Mouse (Mus musculus) megakaryocyte progenitor cell, adult 5-6 weeks (primary cell): Measurements from ENCODE around the gene Casp8. TPM values are rescaled to one million over a fixed set of nuclear protein-coding genes. Genes with fewer than 3 reads are reported as not detected.
"Not testable (repeated sequence)": the region's sequence is repeated elsewhere in the genome, so short reads cannot be mapped to it uniquely, and the experiment has no call there.

ENCODE experiments used
- ATAC-seq: replicated peaks from 2 replicates; pipeline ENCODE4 v1.8.0; 2016; ENCODE audit warnings: mild to moderate bottlenecking, moderate TSS enrichment, inconsistent platforms; ENCODE audit not compliant: poor library complexity
- total RNA-seq, 2 experiments: library from RNA; stranded (forward) in 1 of 2; stranded (reverse) in 1 of 2; fragments of 157-497, 149-512 nt in 1 of 2; fragments of 200-1000 nt in 1 of 2; gene quantifications; 2 replicates each; pipeline versions ENCODE4 v1.2.3 to v1.2.4; 2015 to 2017

The Casp8 gene
- total RNA-seq, 2 experiments from 2014 or later = 124 to 182 TPM

- ATAC-seq = no peak
Measured at GRCm38 (mm10) chr1:58798911-58799310, 3.7 kb downstream of the Casp8 start.

DNA sequence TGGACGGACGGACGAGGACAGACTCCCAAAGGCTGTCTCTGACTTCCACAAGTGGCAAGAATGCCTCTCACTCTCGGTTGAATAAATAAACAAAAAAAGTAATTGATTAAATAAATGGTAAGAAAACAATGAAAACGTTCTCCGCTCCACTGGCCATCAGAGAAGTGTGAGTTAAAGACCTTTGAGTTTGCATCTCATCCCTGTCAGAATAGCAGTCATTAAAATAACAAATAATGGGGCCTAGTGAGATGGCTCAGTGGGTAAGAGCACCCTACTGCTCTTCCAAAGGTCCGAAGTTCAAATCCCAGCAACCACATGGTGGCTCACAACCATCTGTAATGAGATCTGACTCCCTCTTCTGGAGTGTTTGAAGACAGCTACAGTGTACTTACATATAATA is 5.5 kb downstream of the Casp8 start:
- not testable (repeated sequence) for ATAC-seq

DNA sequence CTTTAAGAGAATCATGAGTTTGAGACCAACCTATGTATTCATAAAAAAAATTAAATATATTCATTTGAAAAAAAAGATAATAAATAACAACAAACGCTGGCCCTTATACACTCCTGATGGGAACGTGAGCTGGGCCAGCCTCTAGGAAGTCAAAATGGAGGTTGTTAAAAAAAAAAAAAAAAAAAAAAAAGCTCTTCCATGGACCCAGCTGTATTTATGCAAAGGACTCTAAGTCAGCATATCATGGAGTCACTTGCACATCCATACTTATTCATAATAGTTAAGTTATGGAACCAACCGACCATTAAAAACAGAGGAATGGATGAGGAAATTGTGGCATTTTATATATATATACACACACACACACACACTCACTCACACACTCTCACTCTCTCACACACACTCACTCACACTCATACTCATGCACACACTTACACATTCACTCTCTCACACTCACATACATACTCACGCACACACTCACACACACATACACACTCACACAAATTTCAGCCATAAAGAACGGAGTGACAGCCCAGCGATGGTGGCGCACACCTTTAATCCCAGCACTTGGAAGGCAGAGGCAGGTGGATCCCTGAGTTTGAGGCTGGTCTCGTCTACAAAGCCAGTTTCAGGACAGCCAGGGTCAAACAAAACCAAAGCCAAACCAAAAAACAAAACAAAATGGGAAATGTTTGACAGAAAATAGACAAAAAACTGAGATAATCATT is 6.5 kb downstream of the Casp8 start:
- no peak for ATAC-seq

GRCm38 (mm10) chr1:58802322-58803273 is 7.4 kb downstream of the Casp8 start:
- peak; percentile 93 for ATAC-seq

DNA sequence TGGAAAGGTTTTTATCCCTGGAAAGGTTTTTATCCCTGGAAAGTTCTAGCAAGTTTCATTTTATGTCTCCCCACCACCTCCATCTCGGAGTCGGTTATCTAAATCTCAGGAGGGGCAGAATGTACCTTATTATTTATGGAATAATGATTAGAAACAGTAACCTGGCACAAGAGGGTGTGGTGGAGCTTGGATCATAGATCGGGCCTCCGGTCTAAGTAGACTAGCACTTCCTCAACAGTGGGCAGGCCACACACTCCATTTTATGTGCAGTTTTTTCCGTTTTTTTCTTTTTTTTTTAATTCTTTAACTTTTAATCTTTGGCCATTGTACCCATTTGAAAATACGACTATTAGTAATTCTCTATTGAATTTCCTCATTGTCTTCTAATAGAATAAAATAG is 8.4 kb downstream of the Casp8 start:
- no peak for ATAC-seq

DNA sequence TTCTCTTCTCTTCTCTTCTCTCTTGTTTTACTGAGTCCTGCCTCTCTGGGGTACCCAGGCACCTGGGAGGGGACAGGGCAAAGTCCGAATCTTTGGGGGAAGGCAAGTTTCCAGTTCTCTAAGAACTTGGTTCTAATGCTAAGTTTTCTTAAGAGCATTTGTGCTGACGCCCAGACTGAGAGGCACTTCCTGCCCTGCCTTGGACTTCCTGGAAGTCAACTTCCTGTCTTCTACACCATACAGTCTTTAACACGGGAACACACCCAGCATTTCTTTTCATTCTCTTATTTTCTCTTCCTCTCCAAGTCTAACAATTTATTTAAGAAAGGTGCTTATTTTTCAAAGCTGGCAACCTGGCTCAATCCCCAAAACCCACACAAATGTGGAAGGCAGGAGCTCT is 11.5 kb downstream of the Casp8 start:
- no peak for ATAC-seq

- no peak for ATAC-seq
Measured at GRCm38 (mm10) chr1:58826319-58826718, 31.1 kb downstream of the Casp8 start.

DNA sequence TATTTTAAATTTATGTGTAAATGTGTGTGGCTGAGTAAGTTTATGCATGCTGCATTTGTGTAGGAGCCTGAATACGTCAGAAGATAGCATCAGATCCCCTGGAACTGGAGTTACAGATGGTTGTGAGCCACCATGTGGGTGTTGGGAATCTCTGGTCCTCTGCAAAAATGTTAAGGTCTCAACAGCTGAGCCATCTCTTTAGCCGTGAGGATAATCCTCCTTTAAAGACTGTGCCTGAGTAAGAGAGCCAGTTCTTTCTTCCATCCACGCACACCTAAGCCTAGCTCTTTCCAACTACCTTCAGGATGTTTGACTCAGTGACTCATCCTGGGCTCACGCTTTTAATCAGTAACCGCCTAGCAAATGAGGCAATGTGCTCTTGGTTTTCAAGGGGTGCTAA is 35.6 kb downstream of the Casp8 start:
- ATAC-seq = no peak

DNA sequence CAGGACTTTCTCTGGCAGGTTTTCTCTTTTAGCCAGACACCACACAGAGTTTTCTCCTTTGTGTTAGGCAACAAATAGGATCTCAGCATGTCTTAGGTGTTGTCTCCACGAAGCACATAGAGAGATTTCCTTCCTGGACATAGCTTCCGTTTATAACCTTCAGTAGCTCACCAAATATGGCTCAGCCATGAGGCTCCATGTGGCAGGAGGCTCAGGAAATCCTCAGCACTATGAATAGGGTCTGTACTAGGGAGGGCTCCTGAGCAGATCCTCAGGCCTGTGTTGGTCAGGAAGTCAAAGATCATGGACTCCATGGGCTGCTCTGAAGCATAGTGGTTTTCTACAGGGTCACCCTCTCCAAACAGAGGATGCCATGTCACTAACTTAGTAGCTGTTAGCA is 37.0 kb downstream of the Casp8 start:
- no peak for ATAC-seq

- not testable (repeated sequence) for ATAC-seq
Measured at GRCm38 (mm10) chr1:58856811-58857210, 61.6 kb downstream of the Casp8 start.

- ATAC-seq = not testable (repeated sequence)
Measured at GRCm38 (mm10) chr1:58859131-58859530, 64.0 kb downstream of the Casp8 start.

DNA sequence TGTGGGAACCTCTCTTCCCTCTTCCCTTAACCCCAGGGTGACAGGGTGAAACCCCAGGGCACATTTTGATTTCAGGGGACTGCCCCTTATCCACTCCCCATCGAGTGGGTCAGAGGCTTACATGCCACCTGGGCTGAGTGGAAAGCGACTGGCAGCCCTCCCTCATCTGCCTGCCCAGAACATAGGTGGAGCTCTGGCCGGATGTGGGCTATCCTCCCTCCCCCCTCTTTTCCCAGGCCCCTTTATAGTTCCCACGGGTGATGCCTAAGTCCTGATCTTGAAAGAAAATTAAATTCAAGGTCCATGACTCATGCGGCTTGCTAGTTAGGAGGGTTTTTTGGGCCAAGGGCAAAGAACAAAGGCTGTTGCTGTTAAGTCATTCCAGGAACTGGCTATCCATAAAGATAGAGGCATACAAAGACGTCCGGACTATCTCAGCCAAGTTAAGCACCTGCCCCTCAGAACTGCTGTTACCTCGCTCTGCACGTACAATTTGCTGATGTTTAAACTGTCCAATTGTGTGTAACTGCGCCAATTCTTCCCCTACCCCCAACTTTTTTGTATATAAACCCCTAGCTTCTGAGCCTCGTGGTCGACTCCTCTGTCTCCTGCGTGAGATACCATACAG is 64.7 kb downstream of the Casp8 start:
- not testable (repeated sequence) for ATAC-seq

DNA sequence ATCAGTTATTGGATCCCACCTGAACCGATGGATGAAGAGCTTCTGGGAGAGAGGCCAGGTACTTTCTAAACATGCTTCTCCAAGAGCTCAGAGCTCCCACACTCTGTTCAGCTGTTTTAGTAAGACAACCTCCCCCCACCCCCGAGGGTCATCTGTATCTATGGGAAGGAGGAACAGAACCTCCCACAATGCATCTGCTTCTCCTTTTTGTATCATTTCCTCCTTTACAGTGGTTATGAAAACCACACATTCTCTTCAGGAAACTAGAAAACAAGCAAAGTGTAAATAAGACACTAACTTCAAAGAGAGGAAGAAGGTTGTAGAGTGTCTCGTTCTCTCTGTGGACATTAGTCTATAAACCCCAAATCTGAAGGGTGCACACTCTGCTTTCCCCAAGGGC is 65.4 kb downstream of the Casp8 start:
- peak; percentile 94 for ATAC-seq

DNA sequence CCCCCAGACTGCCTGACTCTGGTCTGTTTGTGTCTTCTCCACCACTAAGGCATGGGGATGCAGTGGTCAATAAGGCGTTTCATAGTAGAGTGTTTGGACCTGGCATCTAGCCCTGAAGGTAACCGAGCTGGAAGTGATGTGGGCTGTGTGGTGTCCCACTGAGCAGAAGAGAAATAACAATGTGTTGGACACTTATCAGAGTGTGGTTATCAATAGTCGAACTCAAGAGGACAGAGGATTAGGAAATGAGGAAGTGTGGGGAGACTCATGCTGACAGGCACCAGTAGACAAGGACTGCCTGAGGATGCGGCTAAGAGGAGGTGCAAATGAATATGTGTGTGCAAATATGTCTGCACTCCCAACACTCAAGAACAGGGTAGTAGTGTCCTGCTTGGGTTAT is 81.3 kb downstream of the Casp8 start:
- peak; percentile 64 for ATAC-seq

GRCm38 (mm10) chr1:58879291-58879690 is 84.1 kb downstream of the Casp8 start:
- ATAC-seq = not testable (repeated sequence)

DNA sequence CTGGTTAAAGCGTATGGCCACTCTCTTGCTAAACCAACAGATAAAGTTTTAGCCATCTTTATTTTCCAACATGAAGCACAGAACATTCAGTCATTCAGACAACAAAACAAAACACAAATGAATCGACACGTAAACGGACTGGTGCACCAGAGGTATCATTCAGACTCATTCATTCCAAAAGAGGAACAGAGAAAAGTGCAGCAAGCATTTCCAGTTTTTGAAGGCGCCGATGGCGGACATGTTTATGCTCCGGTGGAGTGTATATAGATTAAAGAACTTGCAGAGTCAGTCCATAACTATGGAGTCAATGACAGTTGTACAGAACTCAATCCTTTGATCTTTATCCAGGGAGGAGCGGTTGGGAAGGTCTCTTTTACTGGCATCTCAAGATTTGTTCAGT is 88.1 kb downstream of the Casp8 start:
- not testable (repeated sequence) for ATAC-seq

DNA sequence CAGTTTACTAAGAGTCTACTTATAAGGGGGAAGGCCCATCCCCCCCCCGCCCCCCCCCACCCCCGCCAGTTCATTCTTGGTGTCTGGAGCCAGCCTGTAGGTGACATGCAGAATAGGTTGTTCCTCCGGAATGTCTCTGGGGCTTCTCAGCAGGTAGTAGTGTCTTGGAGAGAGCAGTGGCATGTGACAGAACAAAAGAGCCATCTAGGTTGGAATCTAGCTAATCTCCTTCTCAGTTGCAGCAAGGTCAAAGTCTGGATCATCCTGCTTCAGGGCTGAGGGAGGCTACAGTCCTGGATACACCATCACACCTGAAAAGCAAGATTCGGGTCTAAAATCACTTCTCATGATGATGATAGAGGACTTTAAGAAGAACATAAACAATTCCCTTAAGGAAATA is 90.5 kb downstream of the Casp8 start:
- no peak for ATAC-seq

DNA sequence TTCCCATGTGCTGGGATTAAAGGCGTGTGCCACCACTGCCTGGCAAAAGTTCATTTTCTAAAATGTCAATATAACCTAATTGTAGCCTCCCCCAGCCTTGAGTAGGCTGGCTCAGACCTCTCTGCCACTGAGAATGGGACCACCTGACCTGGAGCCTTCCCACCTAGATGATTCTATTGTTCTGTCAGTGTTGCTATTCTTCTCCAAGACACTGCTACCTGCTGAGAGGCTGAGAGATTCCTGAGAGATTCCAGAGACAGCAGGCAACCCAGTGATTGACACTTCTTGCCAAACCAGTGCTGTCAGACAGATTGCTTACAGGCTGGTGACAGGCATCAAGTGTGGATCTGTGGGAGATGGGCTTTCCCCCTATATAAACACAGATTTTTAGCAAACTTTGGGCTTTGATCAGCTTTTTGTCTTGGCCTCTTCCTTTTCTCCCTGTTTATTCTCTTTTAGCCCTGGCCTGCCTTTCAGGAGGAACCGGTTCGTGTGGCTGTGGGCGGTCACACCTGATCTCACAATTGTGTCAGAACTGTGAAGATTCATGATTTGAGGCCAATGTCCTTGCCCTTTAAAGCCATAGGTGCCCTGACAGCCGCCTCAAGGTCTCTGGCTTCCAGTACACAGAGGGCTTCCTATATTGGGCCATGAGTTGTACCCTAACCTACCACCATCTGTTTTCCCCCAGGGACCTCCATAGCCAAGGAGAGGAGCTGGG is 94.8 kb downstream of the Casp8 start:
- ATAC-seq = no peak

DNA sequence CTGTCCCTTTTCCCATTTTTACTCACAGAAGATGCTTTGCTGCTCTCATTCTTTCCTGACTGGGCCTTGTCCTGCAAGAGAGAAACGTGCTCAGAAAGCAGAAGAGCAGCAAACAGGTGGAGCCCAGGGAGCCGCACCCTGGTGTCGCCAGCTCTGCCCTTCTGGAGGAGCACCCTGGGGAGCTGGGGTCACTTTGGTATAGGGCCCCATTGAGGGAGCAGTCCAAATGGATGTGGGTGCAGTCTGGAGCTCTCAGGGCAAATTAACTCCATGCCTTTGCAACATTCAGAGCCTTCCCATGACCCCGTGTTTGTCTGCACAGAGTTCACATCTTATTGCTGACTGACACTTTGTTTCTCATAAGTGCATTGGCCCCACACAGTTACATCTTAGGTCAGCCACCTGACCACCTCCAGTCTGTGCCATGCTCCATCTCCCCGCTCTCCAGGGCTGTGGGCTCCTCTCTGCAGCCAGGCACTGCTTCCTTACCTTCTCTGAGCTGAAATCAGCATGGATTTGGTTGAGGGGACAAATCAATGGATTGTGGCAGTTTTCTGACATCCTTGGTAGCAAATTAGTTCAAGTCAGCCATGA is 95.6 kb downstream of the Casp8 start:
- not testable (repeated sequence) for ATAC-seq

DNA sequence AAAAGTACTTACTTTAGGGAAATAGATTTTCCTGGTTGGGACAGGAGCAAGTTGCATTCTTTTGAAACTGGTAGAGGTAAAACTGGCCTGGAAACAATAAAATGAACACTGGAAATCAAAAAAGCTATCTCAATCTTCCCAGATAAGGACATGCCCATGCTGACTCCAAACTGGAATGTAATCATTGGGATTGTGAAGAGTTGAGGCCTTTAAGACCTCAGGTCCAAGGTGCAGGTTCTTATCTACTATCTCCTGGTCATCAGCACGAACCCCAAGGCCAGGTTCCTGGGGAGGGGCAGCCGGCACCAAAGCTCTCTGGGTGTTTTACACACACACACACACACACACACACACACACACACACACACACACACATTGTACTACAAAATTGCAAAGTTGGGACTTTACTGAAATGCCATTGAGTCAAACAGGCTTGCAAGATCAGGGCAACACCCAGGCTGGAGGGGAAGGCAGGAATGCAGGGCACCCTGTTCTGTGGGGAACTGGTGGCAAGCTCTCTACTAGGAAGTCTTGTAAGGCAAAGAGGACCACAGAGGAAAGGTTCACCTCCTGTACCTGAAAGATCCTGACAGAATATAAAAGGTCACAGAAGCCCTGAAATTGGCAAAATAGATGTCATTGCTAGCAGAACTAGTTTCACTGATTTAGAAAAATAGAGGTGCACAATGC is 96.5 kb downstream of the Casp8 start:
- ATAC-seq = not testable (repeated sequence)
